Mouse (Mus musculus) midbrain, embryonic 12.5 days (tissue): ENCODE measurements around the gene Kcnc4. TPM values are rescaled to one million over a fixed set of nuclear protein-coding genes. Genes with fewer than 3 reads are reported as not detected.

ENCODE experiments used
- ATAC-seq: fragments of 200-750 bp; cut with Nextera tagmentation; 2 replicates; pipeline ENCODE4 v1.8.0; 2017; ENCODE audit warnings: low read depth, moderate TSS enrichment, moderate library complexity; ENCODE audit not compliant: low FRiP score
- H3K27ac ChIP-seq: fragments of 300-500 bp; sonication (generic); replicated peaks from 2 replicates; pipeline ENCODE4 v1.5.1; 2016; ENCODE audit warnings: mild to moderate bottlenecking
- H3K27me3 ChIP-seq: fragments of 300-500 bp; sonication (generic); 2 replicates; pipeline ENCODE4 v1.6.1; 2016; ENCODE audit warnings: mild to moderate bottlenecking
- H3K36me3 ChIP-seq: fragments of 300-500 bp; sonication (generic); 2 replicates; pipeline ENCODE4 v1.6.1; 2016
- H3K4me1 ChIP-seq: fragments of 300-500 bp; sonication (generic); 2 replicates; pipeline ENCODE4 v1.6.1; 2016
- H3K4me2 ChIP-seq: fragments of 300-500 bp; sonication (generic); replicated peaks from 2 replicates; pipeline ENCODE4 v1.6.1; 2016; ENCODE audit warnings: mild to moderate bottlenecking, moderate library complexity
- H3K4me3 ChIP-seq: fragments of 300-500 bp; sonication (generic); 2 replicates; pipeline ENCODE4 v1.5.1; 2016; ENCODE audit warnings: mild to moderate bottlenecking
- H3K9ac ChIP-seq: fragments of 300-500 bp; sonication (generic); replicated peaks from 2 replicates; pipeline ENCODE4 v1.6.1; 2016; ENCODE audit warnings: mild to moderate bottlenecking, moderate library complexity
- H3K9me3 ChIP-seq: fragments of 300-500 bp; sonication (generic); 2 replicates; pipeline ENCODE4 v1.6.1; 2016; ENCODE audit warnings: mild to moderate bottlenecking
- WGBS: fragments of 180-500 bp; shearing (Covaris S2); methylation state at CpG from one replicate; pipeline ENCODE4 v1.1.7; 2016; 5-methylcytosine and 5-hydroxymethylcytosine counted together
- polyA plus RNA-seq: library from polyadenylated mRNA; unstranded; fragments of >200 nt; fragmentation: Nextera tagmentation; extraction: Ambion mirVana; gene quantifications from 2 replicates; pipeline ENCODE4 v1.2.1, GENCODE M21; 2016

Gene Kcnc4
- polyA plus RNA-seq, 1 experiment from 2014 or later = 0.51 TPM

- ATAC-seq = peak; percentile 71; the same call in 1 of the 2 replicates
- Histone ChIP-seq H3K4me3 (no peak overlapping the region), H3K4me1 (0 out of 2 replicates have a peak, but pooled peaks cover 3% of the 10 kb centered on the region), H3K9ac (no peak overlapping the region), H3K36me3 (no peaks in the 10 kb centered on the region), H3K27me3 (no peaks in the 10 kb centered on the region), H3K27ac (no peak overlapping the region), H3K9me3 (no peaks in the 10 kb centered on the region), H3K4me2 (no peak overlapping the region)
- 58% methylated on average over 6 of the region's 6 CpGs for WGBS
These were observed 32.1 kb upstream of the Kcnc4 start for GRCm38 (mm10) chr3:107491459-107491858.

GRCm38 (mm10) chr3:107488637-107489036 is 29.3 kb upstream of the Kcnc4 start:
- H3K9ac ChIP-seq = no peak overlapping the region
- H3K36me3 ChIP-seq = no peaks in the 10 kb centered on the region
- H3K9me3 ChIP-seq = no peaks in the 10 kb centered on the region
- H3K27ac ChIP-seq = no peak overlapping the region
- H3K4me3 ChIP-seq = no peak overlapping the region
- H3K27me3 ChIP-seq = no peaks in the 10 kb centered on the region
- H3K4me1 ChIP-seq = no peaks in the 10 kb centered on the region
- H3K4me2 ChIP-seq = no peak overlapping the region
- WGBS = 71% methylated on average over 4 of the region's 4 CpGs
- ATAC-seq = no peak

- WGBS = 45% methylated on average over 11 of the region's 11 CpGs
These were observed 23.9 kb upstream of the Kcnc4 start for GRCm38 (mm10) chr3:107483290-107483689.

DNA sequence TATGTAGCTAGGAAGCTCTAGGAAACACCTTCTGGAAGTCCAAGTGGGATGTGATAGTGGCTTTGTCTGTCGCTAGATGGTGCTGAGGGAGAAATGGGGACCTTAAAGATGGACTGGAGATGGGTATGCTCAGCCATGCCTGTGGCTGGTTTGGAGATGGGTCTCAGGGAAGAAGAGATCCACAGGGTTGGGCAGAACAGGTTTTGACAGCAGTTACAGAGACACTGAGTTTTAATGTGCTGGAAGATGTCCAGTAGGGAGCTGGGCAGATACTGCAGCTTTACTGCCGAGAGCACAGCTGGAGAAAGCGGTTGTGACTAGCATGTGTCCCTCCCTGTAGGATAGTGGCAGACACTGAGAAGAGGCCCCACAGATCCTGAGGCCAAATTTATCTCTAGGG is 21.3 kb upstream of the Kcnc4 start:
- H3K4me2 ChIP-seq = no peak overlapping the region
- H3K4me3 ChIP-seq = no peak overlapping the region
- H3K9me3 ChIP-seq = no peaks in the 10 kb centered on the region
- H3K27me3 ChIP-seq = no peaks in the 10 kb centered on the region
- H3K36me3 ChIP-seq = no peaks in the 10 kb centered on the region
- H3K4me1 ChIP-seq = no peaks in the 10 kb centered on the region
- H3K27ac ChIP-seq = no peak overlapping the region
- 60% methylated on average over 3 of the region's 3 CpGs for WGBS
- H3K9ac ChIP-seq = no peak overlapping the region
- no peak for ATAC-seq

More at GRCm38 (mm10) chr3:107483290-107483689, 23.9 kb upstream of the Kcnc4 start:
- H3K4me3 ChIP-seq = no peak overlapping the region
- no peaks in the 10 kb centered on the region for H3K27me3 ChIP-seq
- H3K27ac ChIP-seq = no peak overlapping the region
- H3K9ac ChIP-seq = no peak overlapping the region
- ATAC-seq = peak; percentile 80
- no peaks in the 10 kb centered on the region for H3K4me1 ChIP-seq
- H3K9me3 ChIP-seq = no peaks in the 10 kb centered on the region
- no peaks in the 10 kb centered on the region for H3K36me3 ChIP-seq
- no peak overlapping the region for H3K4me2 ChIP-seq

GRCm38 (mm10) chr3:107472198-107472597 is 12.8 kb upstream of the Kcnc4 start:
- ATAC-seq = peak; percentile 72
- Histone ChIP-seq H3K36me3 (no peaks in the 10 kb centered on the region), H3K4me1 (0 out of 2 replicates have a peak, but pooled peaks cover 3% of the 10 kb centered on the region), H3K27me3 (peaks cover 13% of the 10 kb centered on the region), H3K27ac (no peak overlapping the region), H3K4me2 (no peak overlapping the region), H3K9ac (no peak overlapping the region), H3K4me3 (no peak overlapping the region), H3K9me3 (no peaks in the 10 kb centered on the region)
- WGBS = 44% methylated on average over 6 of the region's 6 CpGs

GRCm38 (mm10) chr3:107469059-107469458 is 9.7 kb upstream of the Kcnc4 start:
- Histone ChIP-seq H3K4me1 (0 out of 2 replicates have a peak, but pooled peaks cover 3% of the 10 kb centered on the region), H3K4me2 (no peak overlapping the region), H3K9me3 (no peaks in the 10 kb centered on the region), H3K4me3 (no peak overlapping the region), H3K9ac (no peak overlapping the region), H3K27ac (no peak overlapping the region), H3K27me3 (peaks cover 28% of the 10 kb centered on the region), H3K36me3 (no peaks in the 10 kb centered on the region)
- ATAC-seq = no peak
- WGBS = 73% methylated on average over 4 of the region's 4 CpGs

GRCm38 (mm10) chr3:107468106-107468505 is 8.8 kb upstream of the Kcnc4 start:
- H3K4me2 ChIP-seq = no peak overlapping the region
- H3K4me3 ChIP-seq = no peak overlapping the region
- H3K27ac ChIP-seq = no peak overlapping the region
- no peaks in the 10 kb centered on the region for H3K36me3 ChIP-seq
- peaks cover 36% of the 10 kb centered on the region for H3K27me3 ChIP-seq
- 0 out of 2 replicates have a peak, but pooled peaks cover 3% of the 10 kb centered on the region for H3K4me1 ChIP-seq
- WGBS = 89% methylated on average over 11 of the region's 11 CpGs
- no peaks in the 10 kb centered on the region for H3K9me3 ChIP-seq
- no peak overlapping the region for H3K9ac ChIP-seq
- no peak for ATAC-seq

- no peak overlapping the region for H3K4me2 ChIP-seq
- H3K27me3 ChIP-seq = peaks cover 51% of the 10 kb centered on the region
- no peak for ATAC-seq
- no peak overlapping the region for H3K4me3 ChIP-seq
- H3K4me1 ChIP-seq = no peaks in the 10 kb centered on the region
- no peaks in the 10 kb centered on the region for H3K9me3 ChIP-seq
- 6% methylated on average over 6 of the region's 6 CpGs for WGBS
- H3K9ac ChIP-seq = no peak overlapping the region
- H3K36me3 ChIP-seq = no peaks in the 10 kb centered on the region
- no peak overlapping the region for H3K27ac ChIP-seq
These were observed 7.2 kb upstream of the Kcnc4 start for GRCm38 (mm10) chr3:107466577-107466976.

- no peak for ATAC-seq
- Histone ChIP-seq H3K9me3 (no peaks in the 10 kb centered on the region), H3K9ac (no peak overlapping the region), H3K4me2 (no peak overlapping the region), H3K4me3 (no peak overlapping the region), H3K27me3 (peaks cover 82% of the 10 kb centered on the region), H3K4me1 (peaks cover 25% of the 10 kb centered on the region), H3K27ac (no peak overlapping the region), H3K36me3 (no peaks in the 10 kb centered on the region)
- WGBS = 15% methylated on average over 5 of the region's 5 CpGs
These were observed 2.8 kb upstream of the Kcnc4 start for GRCm38 (mm10) chr3:107462160-107462559.

DNA sequence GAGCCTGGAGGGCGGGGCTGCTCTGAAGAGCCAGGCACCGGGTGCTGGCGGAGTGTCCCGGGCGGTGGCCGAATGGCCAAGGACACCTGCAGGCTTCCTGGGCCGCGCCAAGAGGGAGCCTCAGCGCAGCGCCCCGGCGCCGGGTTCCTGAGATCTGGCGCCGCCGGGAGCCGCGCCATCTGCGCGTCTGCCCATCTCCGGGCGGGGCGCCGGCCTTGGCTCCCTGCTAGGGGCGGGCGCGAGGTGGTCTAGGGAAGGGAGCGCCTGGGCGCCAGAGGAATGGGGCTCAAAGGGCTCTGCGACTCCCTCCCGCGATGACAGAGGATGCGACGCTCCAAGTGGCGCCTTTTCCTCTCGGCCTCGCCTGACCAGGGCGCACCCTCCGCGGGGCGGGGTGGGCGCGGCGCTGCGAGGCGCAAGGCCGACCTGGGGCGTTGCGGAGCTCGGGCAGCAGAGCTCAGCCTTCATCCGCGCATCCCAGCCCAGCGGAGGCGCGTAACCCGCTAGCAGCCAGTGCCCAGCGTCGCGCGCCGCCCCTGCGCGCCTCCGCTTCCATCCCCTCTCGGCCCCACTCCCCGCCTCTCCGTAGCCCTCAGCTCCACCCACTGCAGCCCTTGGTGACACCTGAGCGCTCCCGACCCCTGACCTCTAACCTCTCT is 550 bp upstream of the Kcnc4 start:
- ATAC-seq = peak; percentile 55
- Histone ChIP-seq H3K9ac (peak overlapping the region; percentile 49), H3K9me3 (no peaks in the 10 kb centered on the region), H3K27me3 (peaks cover 93% of the 10 kb centered on the region), H3K4me1 (peaks cover 25% of the 10 kb centered on the region), H3K4me2 (peak overlapping the region; percentile 88), H3K27ac (no peak overlapping the region), H3K4me3 (peak overlapping the region; percentile 47), H3K36me3 (no peaks in the 10 kb centered on the region)
- 0% methylated on average over 34 of the region's 69 CpGs for WGBS

DNA sequence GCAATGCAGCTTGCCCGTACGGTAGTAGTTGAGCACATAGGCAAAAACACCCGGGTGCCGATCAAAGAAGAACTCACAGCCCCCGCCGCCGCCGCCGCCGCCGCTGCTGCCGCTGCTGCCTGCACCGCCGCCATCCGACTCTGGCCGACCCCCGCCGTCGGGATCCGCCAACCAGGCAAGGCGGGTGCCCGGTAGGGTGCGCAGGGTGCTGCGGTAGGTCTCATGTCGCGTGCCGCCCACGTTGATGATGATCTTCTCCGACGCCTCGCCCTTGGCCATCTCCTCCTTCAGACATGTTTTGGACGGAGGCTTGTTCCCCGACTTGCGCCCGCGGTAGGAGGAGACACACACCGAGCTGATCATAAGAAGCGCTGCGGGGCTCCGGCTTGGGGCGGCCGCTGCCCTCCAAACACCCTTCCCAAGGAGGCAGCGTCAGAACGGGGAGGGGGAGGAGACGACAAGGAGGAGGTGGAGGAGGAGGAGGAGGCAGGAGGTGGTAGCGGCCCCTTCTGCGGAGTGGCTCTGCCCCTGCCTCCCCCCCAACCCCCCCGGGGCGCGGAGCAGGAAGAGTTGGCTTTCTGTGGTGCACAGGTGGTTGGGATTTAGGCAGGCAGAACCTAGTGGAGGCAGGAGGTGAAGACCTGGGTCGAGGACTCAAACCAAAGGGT is 690 bp downstream of the Kcnc4 start:
- Histone ChIP-seq H3K9ac (peak overlapping the region; percentile 49; the same call in 1 of the 2 replicates), H3K27me3 (peaks cover 94% of the 10 kb centered on the region), H3K9me3 (no peaks in the 10 kb centered on the region), H3K4me3 (peak overlapping the region; percentile 47), H3K4me2 (peak overlapping the region; percentile 88), H3K27ac (no peak overlapping the region), H3K4me1 (peaks cover 25% of the 10 kb centered on the region), H3K36me3 (no peaks in the 10 kb centered on the region)
- WGBS = under 1% methylated on average over 51 of the region's 51 CpGs
- ATAC-seq = no peak

- H3K9ac ChIP-seq = no peak overlapping the region
- no peak for ATAC-seq
- peak overlapping the region; percentile 88 for H3K4me2 ChIP-seq
- no peaks in the 10 kb centered on the region for H3K36me3 ChIP-seq
- 4% methylated on average over 23 of the region's 23 CpGs for WGBS
- no peak overlapping the region for H3K27ac ChIP-seq
- H3K27me3 ChIP-seq = peaks cover 94% of the 10 kb centered on the region
- H3K4me1 ChIP-seq = peaks cover 25% of the 10 kb centered on the region
- H3K9me3 ChIP-seq = no peaks in the 10 kb centered on the region
- H3K4me3 ChIP-seq = peak overlapping the region; percentile 47
These were observed 1.2 kb downstream of the Kcnc4 start for GRCm38 (mm10) chr3:107458104-107458503.
